Mouse (Mus musculus) CH12.LX (cell line): ENCODE results near the gene Cuta. TPM values are rescaled to one million over a fixed set of nuclear protein-coding genes. Genes with fewer than 3 reads are reported as not detected.

Source experiments
- DNase-seq: peaks from one replicate; pipeline ENCODE4 v3.0.0-alpha.2; 2013; ENCODE audit errors: extremely low read depth
- H3K27ac ChIP-seq: 2 replicates; pipeline ENCODE4 v1.5.1; 2012; ENCODE audit warnings: low read depth, mild to moderate bottlenecking, control low read depth, moderate library complexity; ENCODE audit not compliant: insufficient read depth
- H3K27me3 ChIP-seq: replicated peaks from 2 replicates; pipeline ENCODE3; 2012; ENCODE audit warnings: inconsistent platforms
- H3K36me3 ChIP-seq, 2 experiments: replicated peaks in 1 of 2; 2 replicates each; pipeline versions ENCODE3 to v1.6.1; 2012; ENCODE audit warnings: inconsistent platforms in 1 of 2, low read length in 1 of 2, mild to moderate bottlenecking in 1 of 2, mixed read lengths in 1 of 2, moderate library complexity in 1 of 2; ENCODE audit not compliant: control insufficient read depth in 1 of 2, insufficient read depth in 1 of 2
- H3K4me1 ChIP-seq, 2 experiments: 2 replicates each; pipeline ENCODE4 v1.6.1; 2012; ENCODE audit warnings: inconsistent platforms in 1 of 2, moderate library complexity in 1 of 2; ENCODE audit not compliant: insufficient read depth in 2 of 2, control insufficient read depth in 1 of 2
- H3K4me2 ChIP-seq: 2 replicates; pipeline ENCODE4 v1.6.1; 2012; ENCODE audit warnings: low read depth, mild to moderate bottlenecking, control low read depth; ENCODE audit not compliant: poor library complexity, insufficient read depth, severe bottlenecking
- H3K4me3 ChIP-seq, 3 experiments: fragments of 150-350 bp in 1 of 3; sonication (generic) in 1 of 3; replicated peaks in 1 of 3; 2 replicates each; pipeline versions ENCODE3 to v1.5.1; 2011 to 2012; ENCODE audit warnings: low read depth in 2 of 3, low read length in 2 of 3, mild to moderate bottlenecking in 2 of 3, moderate library complexity in 2 of 3, control low read depth in 1 of 3, improper control_type of control experiment in 1 of 3, inconsistent platforms in 1 of 3, mixed read lengths in 1 of 3; ENCODE audit not compliant: poor library complexity in 1 of 3
- H3K79me2 ChIP-seq: replicated peaks from 2 replicates; pipeline ENCODE4 v1.6.1; 2012; ENCODE audit warnings: mild to moderate bottlenecking, moderate library complexity; ENCODE audit not compliant: control insufficient read depth, poor library complexity, insufficient read depth, severe bottlenecking; ENCODE audit errors: extremely low read depth
- H3K9ac ChIP-seq: 2 replicates; pipeline ENCODE4 v1.6.1; 2012; ENCODE audit warnings: low read depth, mild to moderate bottlenecking, control low read depth, moderate library complexity; ENCODE audit not compliant: insufficient read depth
- H3K9me3 ChIP-seq: replicated peaks from 2 replicates; pipeline ENCODE3; 2012; ENCODE audit warnings: low read length, inconsistent platforms, mixed read lengths
- BHLHE40 ChIP-seq: IDR thresholded peaks from 2 replicates; pipeline ENCODE4 v1.6.1; 2011; ENCODE audit warnings: mild to moderate bottlenecking, low read depth, low read length, improper control_type of control experiment
- CHD2 ChIP-seq: IDR thresholded peaks from 2 replicates; pipeline ENCODE4 v1.6.1; 2011; ENCODE audit warnings: low read length, improper control_type of control experiment
- CTCF ChIP-seq, 2 experiments: IDR thresholded peaks in 1 of 2; conservative IDR thresholded peaks in 1 of 2; 2 replicates each; pipeline ENCODE4 v1.5.1; 2011 to 2012; ENCODE audit warnings: low read depth in 2 of 2, low read length in 2 of 2, improper control_type of control experiment in 1 of 2, inconsistent platforms in 1 of 2, mild to moderate bottlenecking in 1 of 2, moderate library complexity in 1 of 2
- E2F4 ChIP-seq: IDR thresholded peaks from 2 replicates; pipeline ENCODE4 v1.6.1; 2011; ENCODE audit warnings: low read depth, low read length, improper control_type of control experiment; ENCODE audit not compliant: insufficient replicate concordance
- ELF1 ChIP-seq: IDR thresholded peaks from 2 replicates; pipeline ENCODE4 v1.6.1; 2014; ENCODE audit warnings: low read depth, mild to moderate bottlenecking, inconsistent platforms, low read length, improper control_type of control experiment
- KAT2A ChIP-seq: IDR thresholded peaks from 2 replicates; pipeline ENCODE4 v1.6.1; 2012; ENCODE audit warnings: low read length, improper control_type of control experiment, inconsistent platforms; ENCODE audit not compliant: insufficient replicate concordance
- MAFK ChIP-seq: IDR thresholded peaks from 2 replicates; pipeline ENCODE4 v1.6.1; 2011; ENCODE audit warnings: low read length, improper control_type of control experiment; ENCODE audit not compliant: insufficient replicate concordance
- MXI1 ChIP-seq: IDR thresholded peaks from 2 replicates; pipeline ENCODE4 v1.6.1; 2011; ENCODE audit warnings: mild to moderate bottlenecking, low read depth, low read length, improper control_type of control experiment
- NRF1 ChIP-seq: IDR thresholded peaks from 2 replicates; pipeline ENCODE4 v1.6.1; 2014; ENCODE audit warnings: low read depth, mild to moderate bottlenecking, inconsistent platforms, low read length, improper control_type of control experiment, moderate library complexity
- POLR2A ChIP-seq: IDR thresholded peaks from 2 replicates; pipeline ENCODE4 v1.6.1; 2011; ENCODE audit warnings: low read depth, mild to moderate bottlenecking, improper control_type of control experiment, low read length
- RAD21 ChIP-seq: IDR thresholded peaks from 2 replicates; pipeline ENCODE4 v1.6.1; 2011; ENCODE audit warnings: low read depth, mild to moderate bottlenecking, low read length, improper control_type of control experiment, moderate library complexity
- TCF12 ChIP-seq: IDR thresholded peaks from 2 replicates; pipeline ENCODE4 v1.6.1; 2014; ENCODE audit warnings: low read depth, mild to moderate bottlenecking, inconsistent platforms, low read length, improper control_type of control experiment
- UBTF ChIP-seq: IDR thresholded peaks from 2 replicates; pipeline ENCODE4 v1.6.1; 2012; ENCODE audit warnings: low read depth, mild to moderate bottlenecking, inconsistent platforms, low read length, improper control_type of control experiment, moderate library complexity
- USF1 ChIP-seq: IDR thresholded peaks from 2 replicates; pipeline ENCODE4 v1.6.1; 2014; ENCODE audit warnings: low read depth, mild to moderate bottlenecking, inconsistent platforms, low read length, improper control_type of control experiment
- ZC3H11A ChIP-seq: IDR thresholded peaks from 2 replicates; pipeline ENCODE4 v1.6.1; 2012; ENCODE audit warnings: low read depth, mild to moderate bottlenecking, inconsistent platforms, low read length, improper control_type of control experiment
- ZMIZ1 ChIP-seq: IDR thresholded peaks from 2 replicates; pipeline ENCODE4 v1.6.1; 2012; ENCODE audit warnings: low read depth, mild to moderate bottlenecking, inconsistent platforms, low read length, improper control_type of control experiment
- dilution Hi-C: fragments of 300-500 bp; cut with MboI; formaldehyde crosslinking; loops from 2 replicates; pipeline ENCODE4 v1.14.3; 2020; ENCODE audit warnings: low sequenced_read_pairs; ENCODE audit not compliant: extremely low pct_unique_long_range_greater_than_20kb, extremely low pct_ligation_motif_present
- in situ Hi-C: fragments of 300-500 bp; cut with MboI; formaldehyde crosslinking; loops from 3 replicates; pipeline ENCODE4 v1.14.3; 2019; ENCODE audit warnings: low sequenced_read_pairs, low pct_ligation_motif_present, low pct_unique_long_range_greater_than_20kb, mixed read lengths
- polyA plus RNA-seq: library from polyadenylated mRNA; unstranded; fragments of >175 nt; gene quantifications from 2 replicates; pipeline ENCODE4 v1.2.1, GENCODE M21; 2012; ENCODE audit warnings: low read depth; ENCODE audit not compliant: insufficient read length
- total RNA-seq, 2 experiments: library from RNA; depleted of rRNA; stranded (reverse); fragments of 300-350 nt in 1 of 2; fragments of >200 nt in 1 of 2; gene quantifications; 2 replicates each; pipeline ENCODE4 v1.2.3; 2012 to 2014

Cuta gene
- total and polyA plus RNA-seq, 3 experiments: 30.5 to 121 (median 34.6) TPM

DNA sequence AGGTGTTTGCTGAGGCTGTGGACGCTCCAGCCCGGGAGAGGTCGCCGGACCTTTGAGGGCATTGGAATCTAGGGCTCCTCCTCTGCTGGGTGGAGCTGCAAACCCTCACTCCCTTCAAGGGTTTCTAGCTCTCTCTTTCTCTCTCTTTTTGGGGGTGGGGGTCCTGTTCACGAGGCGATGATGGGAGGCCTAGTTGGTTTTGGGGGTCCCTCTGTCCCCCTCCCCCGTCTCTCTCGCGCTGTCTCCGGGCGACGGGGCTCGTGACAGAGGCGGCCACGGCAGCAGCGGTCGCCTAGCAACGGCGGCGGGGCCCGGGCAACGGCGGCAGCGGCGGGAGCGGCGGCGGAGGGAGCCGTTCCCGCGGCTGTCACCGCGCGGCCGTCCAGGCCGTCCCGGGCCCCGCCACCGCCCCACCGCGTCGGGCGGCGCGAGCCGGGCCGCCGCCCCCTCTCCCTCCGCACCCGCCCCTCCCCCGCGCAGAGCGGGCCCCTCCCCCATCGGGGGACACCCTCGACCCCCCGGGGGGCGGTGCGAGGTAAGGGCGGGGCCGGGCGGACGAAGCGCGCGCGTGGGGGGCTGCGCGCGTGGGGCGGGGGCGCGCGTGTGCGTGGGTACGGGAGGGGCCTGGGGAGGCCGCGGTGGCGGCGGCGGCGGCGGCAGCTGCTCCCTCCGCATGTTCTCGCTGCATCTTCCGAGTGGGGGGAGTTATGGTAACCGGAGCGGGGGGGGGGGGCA is 9.1 kb upstream of the Cuta start:
- H3K4me1 ChIP-seq: peaks cover 6 to 10% of the 10 kb centered on the region in 2 experiments; a peak in 3 of 4 replicates
- DNase-seq: no peak
- peaks cover 88% of the 10 kb centered on the region for H3K27me3 ChIP-seq
- no peaks in the 10 kb centered on the region for H3K36me3 ChIP-seq
- no peak overlapping the region for H3K27ac ChIP-seq
- peak overlapping the region; percentile 58 for H3K4me2 ChIP-seq
- dilution Hi-C loops: no loop called here
- in situ Hi-C loops: no loop called here
- TF ChIP-seq MXI1 (0 out of 2 replicates have a peak, but pooled peaks have one; percentile 36), ELF1 (no peak)
- no peaks in the 10 kb centered on the region for H3K79me2 ChIP-seq
- H3K9ac ChIP-seq: peak overlapping the region; percentile 50
- H3K4me3 ChIP-seq: peak overlapping the region; percentile 28 to 63 (median 33)
- H3K9me3 ChIP-seq: no peaks in the 10 kb centered on the region

DNA sequence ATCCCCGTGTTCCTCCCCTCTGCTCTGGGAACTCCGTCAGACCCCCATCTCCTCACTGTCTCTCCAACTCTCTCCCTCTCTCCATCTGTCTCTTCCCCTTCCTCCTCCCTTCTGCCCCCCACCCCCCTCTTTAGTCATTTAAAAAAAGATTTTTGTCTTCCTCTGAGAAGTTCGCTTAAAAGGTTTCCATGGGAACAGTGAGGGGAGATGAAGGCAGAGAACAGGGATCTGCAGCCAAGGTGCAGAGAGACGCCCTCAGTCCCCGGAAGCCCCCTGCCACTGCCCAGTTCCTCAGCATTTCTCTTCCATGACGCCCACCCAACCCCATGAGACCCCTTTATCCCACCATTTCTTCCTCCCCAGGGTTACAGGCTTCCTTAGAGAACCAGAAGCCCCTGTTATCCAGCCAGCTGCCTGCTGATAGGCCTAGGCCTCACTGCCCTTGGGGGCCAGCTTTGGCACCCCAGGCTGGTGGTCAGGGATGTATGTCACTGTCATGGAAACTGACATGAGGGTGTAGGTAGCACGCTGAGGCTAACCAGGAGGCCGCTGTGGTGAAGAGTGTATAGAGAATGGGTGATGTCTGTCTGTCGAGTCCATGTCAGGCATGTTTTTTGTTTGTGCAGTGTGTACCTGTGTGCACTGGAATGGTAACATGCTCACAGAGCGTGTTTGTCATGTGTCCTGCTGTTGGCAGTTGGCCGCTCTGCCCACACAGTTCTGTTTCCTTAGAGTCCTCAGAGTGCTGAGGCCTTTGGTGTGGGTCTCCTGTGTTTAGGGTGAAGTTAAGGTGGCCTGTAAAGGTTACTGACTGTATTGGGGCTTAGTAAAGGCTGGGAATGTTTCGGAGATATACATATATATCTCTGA is 8.1 kb upstream of the Cuta start:
- Histone ChIP-seq H3K9ac (no peak overlapping the region), H3K27ac (no peak overlapping the region), H3K4me3 (no peak overlapping the region), H3K79me2 (no peaks in the 10 kb centered on the region), H3K27me3 (peaks cover 85% of the 10 kb centered on the region), H3K9me3 (no peaks in the 10 kb centered on the region), H3K36me3 (no peaks in the 10 kb centered on the region), H3K4me1 (peaks cover 6 to 10% of the 10 kb centered on the region in 2 experiments; a peak in 3 of 4 replicates), H3K4me2 (no peak overlapping the region)
- no peak for TF ChIP-seq ZC3H11A
- TF ChIP-seq CTCF (conservative IDR thresholded peaks at IDR 0.05 in 1 of 2, IDR thresholded peaks at IDR 0.05 in 1 of 2; ENCODE audit: low read depth in 2 of 2, low read length in 2 of 2): no peak
- no peak for TF ChIP-seq BHLHE40
- TF ChIP-seq UBTF: no peak
- TF ChIP-seq MAFK: no peak
- dilution Hi-C loops: no loop called here
- in situ Hi-C loops: no loop called here
- DNase-seq: no peak

DNA sequence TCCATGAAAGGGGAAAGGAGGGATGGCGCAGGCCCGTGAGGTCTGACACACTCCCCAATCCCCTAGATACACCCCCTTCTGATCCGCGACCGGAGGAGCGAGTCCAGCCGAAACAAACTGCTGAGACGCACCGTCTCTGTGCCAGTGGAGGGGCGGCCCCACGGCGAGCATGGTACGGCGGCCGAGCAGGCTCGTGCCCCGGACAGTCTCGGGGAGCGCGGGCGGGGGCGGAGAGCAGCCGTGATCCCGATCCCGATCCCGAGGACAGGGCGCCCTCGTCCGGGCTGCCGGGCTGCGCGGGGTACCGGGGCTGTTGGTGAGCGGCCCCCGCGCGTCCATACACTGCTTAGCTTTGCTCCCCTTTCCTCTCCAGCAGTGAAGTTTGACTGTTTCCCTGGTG is 7.2 kb upstream of the Cuta start:
- no peaks in the 10 kb centered on the region for H3K36me3 ChIP-seq
- peaks cover 81% of the 10 kb centered on the region for H3K27me3 ChIP-seq
- no peak for TF ChIP-seq TCF12
- no peak for TF ChIP-seq NRF1
- no peak for TF ChIP-seq E2F4
- no peak for TF ChIP-seq KAT2A
- TF ChIP-seq UBTF: no peak
- no peak for TF ChIP-seq ZMIZ1
- TF ChIP-seq ELF1: no peak
- no peak for TF ChIP-seq BHLHE40
- no peak for TF ChIP-seq RAD21
- no peak for TF ChIP-seq POLR2A
- no peak for TF ChIP-seq USF1
- no peak for TF ChIP-seq CHD2
- no peak for DNase-seq
- no peak overlapping the region for H3K27ac ChIP-seq
- H3K4me2 ChIP-seq: no peak overlapping the region
- no peak overlapping the region for H3K4me3 ChIP-seq
- in situ Hi-C loops (no loop called here), dilution Hi-C loops (no loop called here)
- H3K9ac ChIP-seq: no peak overlapping the region
- peaks cover 6 to 10% of the 10 kb centered on the region in 2 experiments; a peak in 3 of 4 replicates for H3K4me1 ChIP-seq
- H3K9me3 ChIP-seq: no peaks in the 10 kb centered on the region
- no peaks in the 10 kb centered on the region for H3K79me2 ChIP-seq
